Mouse (Mus musculus) cortical plate, adult 2 months (tissue): ENCODE measurements around the gene Map4k2. TPM values are rescaled to one million over a fixed set of nuclear protein-coding genes. Genes with fewer than 3 reads are reported as not detected.
A peak's percentile ranks its signal among the peaks of the same experiment; 100 is the strongest.

Experiments used
- H3K27ac ChIP-seq: fragments of 200-500 bp; 2 replicates; pipeline ENCODE4 v1.5.1; 2012; ENCODE audit warnings: low read length, control low read depth, inconsistent platforms; ENCODE audit not compliant: insufficient read depth
- H3K4me1 ChIP-seq: fragments of 200-500 bp; 2 replicates; pipeline ENCODE4 v1.6.1; 2011; ENCODE audit warnings: low read length; ENCODE audit not compliant: control insufficient read depth, insufficient read depth
- H3K4me3 ChIP-seq: fragments of 200-500 bp; 2 replicates; pipeline ENCODE4 v1.5.1; 2011; ENCODE audit warnings: mild to moderate bottlenecking, low read length, control low read depth; ENCODE audit not compliant: insufficient read depth
- CTCF ChIP-seq: fragments of 200-500 bp; IDR thresholded peaks from 2 replicates; pipeline ENCODE4 v1.5.1; 2011; ENCODE audit warnings: mild to moderate bottlenecking, control low read depth, low read length; ENCODE audit not compliant: insufficient read depth; ENCODE audit errors: extremely low read depth
- POLR2A ChIP-seq: fragments of 200-500 bp; IDR thresholded peaks from 2 replicates; pipeline ENCODE4 v1.6.1; 2011; ENCODE audit warnings: mild to moderate bottlenecking, low read length, control low read depth; ENCODE audit not compliant: insufficient read depth; ENCODE audit errors: extremely low read depth
- polyA plus RNA-seq: library from polyadenylated mRNA; depleted of rRNA; stranded (reverse); fragments of >200 nt; gene quantifications from 2 replicates; pipeline ENCODE4 v1.2.3, GENCODE M21; 2012

Gene Map4k2
- polyA plus RNA-seq, 1 experiment = 237 TPM

DNA sequence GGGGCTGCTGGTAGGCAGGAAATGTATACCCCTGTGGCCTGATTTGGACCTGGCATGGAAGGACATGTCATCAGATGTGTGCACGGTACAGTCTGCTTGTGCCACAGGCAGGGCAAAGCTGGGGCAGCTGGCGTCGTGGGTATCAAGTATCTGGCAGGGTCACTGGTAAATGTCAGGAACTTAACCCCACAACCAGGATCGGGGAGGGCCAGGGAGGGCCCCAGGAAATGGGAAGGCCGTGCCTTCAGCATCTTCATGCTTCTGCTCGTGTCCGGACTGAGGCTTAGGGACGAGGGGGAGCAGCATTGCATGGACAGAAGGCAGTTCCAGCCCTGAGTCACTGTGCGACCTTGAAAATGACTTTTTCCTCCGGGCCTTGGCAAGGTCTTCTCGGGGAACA is 44.0 kb downstream of the Map4k2 start:
- TF ChIP-seq CTCF = no peak
- TF ChIP-seq POLR2A = no peak
- Histone ChIP-seq H3K4me1 (no peaks in the 10 kb centered on the region), H3K4me3 (no peak overlapping the region), H3K27ac (no peak overlapping the region)

DNA sequence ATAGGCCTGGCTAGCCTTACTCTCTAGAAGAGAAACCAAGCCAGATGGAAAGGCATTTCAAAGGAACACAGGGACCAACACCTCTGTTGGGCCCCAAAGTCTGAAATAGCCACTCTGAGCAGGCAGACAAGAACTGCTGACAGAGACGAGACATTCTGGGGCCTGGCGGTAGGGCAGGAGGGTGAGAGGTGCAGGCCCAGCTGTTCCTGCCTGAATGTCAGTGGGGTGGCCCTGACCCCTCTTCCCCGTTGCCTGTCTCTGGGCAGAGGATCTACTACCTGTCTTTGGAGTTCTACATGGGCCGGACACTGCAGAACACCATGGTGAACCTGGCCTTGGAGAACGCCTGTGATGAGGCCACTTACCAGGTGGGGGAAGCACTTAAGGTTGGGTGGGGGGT is 44.5 kb downstream of the Map4k2 start:
- Histone ChIP-seq H3K4me3 (no peak overlapping the region), H3K27ac (no peak overlapping the region), H3K4me1 (no peaks in the 10 kb centered on the region)
- TF ChIP-seq CTCF (no peak), POLR2A (no peak)

DNA sequence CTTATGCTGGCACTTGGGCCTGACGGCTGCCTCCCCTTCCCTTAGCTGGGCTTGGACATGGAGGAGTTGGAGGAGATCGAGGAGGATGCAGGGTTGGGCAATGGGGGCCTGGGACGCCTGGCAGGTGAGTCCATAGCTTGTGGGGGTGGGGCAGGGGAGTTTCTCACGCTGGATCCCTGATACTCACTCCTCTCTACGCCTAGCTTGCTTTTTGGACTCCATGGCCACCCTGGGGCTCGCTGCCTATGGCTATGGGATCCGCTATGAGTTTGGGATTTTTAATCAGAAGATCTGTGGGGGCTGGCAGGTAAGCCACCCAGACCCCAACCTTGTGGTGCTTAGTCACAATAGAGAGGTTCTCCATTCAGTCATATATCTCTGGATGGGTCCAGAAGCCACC is 44.9 kb downstream of the Map4k2 start:
- Histone ChIP-seq H3K4me1 (no peaks in the 10 kb centered on the region), H3K27ac (no peak overlapping the region), H3K4me3 (no peak overlapping the region)
- no peak for TF ChIP-seq POLR2A
- no peak for TF ChIP-seq CTCF

DNA sequence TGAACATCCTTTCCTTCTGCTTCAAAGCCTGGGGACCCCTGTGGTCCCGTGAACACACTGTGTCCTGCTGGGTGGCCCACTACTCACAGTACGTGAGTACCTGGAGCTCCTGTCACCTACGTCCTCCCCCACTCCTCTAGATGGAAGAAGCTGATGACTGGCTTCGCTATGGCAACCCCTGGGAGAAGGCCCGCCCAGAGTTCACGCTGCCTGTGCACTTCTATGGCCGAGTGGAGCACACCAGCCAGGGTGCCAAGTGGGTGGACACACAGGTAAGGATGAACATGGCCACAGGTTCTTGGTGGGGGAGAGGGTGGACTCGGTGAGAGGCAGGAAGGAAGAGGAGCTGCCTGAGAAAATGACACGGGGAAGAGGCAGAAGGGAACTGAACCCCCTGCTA is 45.3 kb downstream of the Map4k2 start:
- Histone ChIP-seq H3K4me1 (no peaks in the 10 kb centered on the region), H3K27ac (no peak overlapping the region), H3K4me3 (no peak overlapping the region)
- no peak for TF ChIP-seq POLR2A
- TF ChIP-seq CTCF = no peak

DNA sequence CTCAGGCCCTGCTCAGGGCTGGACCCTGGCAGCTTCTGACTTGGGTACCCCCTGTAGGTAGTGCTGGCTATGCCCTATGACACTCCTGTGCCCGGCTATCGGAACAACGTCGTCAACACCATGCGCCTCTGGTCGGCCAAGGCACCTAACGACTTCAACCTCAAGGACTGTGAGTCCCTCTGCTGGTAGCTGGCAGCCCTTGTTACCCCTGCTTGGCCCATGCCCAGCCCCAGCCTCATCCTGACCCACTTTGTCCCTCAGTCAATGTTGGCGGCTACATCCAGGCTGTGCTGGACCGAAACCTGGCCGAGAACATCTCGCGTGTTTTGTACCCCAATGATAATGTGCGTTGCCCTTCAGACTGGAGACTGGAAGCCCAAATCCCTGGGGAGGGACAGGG is 47.1 kb downstream of the Map4k2 start:
- Histone ChIP-seq H3K27ac (no peak overlapping the region), H3K4me3 (no peak overlapping the region), H3K4me1 (no peaks in the 10 kb centered on the region)
- TF ChIP-seq CTCF (no peak), POLR2A (no peak)

GRCm38 (mm10) chr19:6389803-6390202 is 48.9 kb downstream of the Map4k2 start:
- H3K4me3 ChIP-seq = peak overlapping the region; percentile 35
- H3K4me1 ChIP-seq = no peaks in the 10 kb centered on the region
- no peak for TF ChIP-seq CTCF
- no peak for TF ChIP-seq POLR2A
- H3K27ac ChIP-seq = no peak overlapping the region

DNA sequence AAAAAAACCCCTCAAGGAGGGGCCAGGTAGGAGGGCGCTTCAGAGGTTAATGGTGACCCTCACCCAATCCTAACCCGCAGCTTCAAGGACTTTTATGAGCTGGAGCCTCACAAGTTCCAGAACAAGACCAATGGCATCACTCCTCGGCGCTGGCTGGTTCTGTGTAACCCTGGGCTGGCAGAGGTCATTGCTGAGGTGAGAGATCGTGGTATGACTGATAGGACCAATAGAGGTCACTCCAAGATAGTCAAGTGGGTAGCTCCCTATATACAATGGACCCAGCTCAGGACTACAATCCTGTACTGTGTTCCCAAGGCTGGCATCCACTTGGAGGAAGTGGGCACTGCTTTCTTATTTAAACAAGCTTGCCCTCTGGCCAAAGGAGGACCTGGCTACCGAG is 49.3 kb downstream of the Map4k2 start:
- H3K4me3 ChIP-seq = no peak overlapping the region
- H3K27ac ChIP-seq = no peak overlapping the region
- no peak for TF ChIP-seq CTCF
- no peak for TF ChIP-seq POLR2A
- H3K4me1 ChIP-seq = no peaks in the 10 kb centered on the region

- H3K4me1 ChIP-seq = no peaks in the 10 kb centered on the region
- no peak overlapping the region for H3K4me3 ChIP-seq
- TF ChIP-seq CTCF = peak; percentile 24; the same call in 1 of the 2 replicates
- no peak for TF ChIP-seq POLR2A
- no peak overlapping the region for H3K27ac ChIP-seq
Measured at GRCm38 (mm10) chr19:6392743-6393393, 51.9 kb downstream of the Map4k2 start.

DNA sequence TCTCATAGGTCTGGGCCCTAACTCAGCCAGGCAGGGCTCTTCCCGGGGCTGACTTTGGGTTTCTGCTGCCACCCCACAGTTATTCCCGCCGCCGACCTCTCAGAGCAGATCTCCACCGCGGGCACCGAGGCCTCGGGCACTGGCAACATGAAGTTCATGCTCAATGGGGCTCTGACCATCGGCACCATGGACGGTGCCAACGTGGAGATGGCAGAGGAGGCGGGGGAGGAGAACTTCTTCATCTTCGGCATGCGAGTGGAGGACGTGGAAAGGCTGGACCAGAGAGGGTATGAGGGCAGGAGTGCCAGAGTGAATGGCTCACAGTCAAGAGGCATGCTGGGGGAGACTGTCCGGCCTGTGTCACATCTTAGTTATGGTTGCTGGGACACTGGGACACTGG is 52.7 kb downstream of the Map4k2 start:
- TF ChIP-seq POLR2A (no peak), CTCF (no peak)
- no peaks in the 10 kb centered on the region for H3K4me1 ChIP-seq
- H3K27ac ChIP-seq = no peak overlapping the region
- no peak overlapping the region for H3K4me3 ChIP-seq

GRCm38 (mm10) chr19:6396237-6396636 is 55.3 kb downstream of the Map4k2 start:
- no peak for TF ChIP-seq CTCF
- TF ChIP-seq POLR2A = no peak
- Histone ChIP-seq H3K27ac (no peak overlapping the region), H3K4me3 (no peak overlapping the region), H3K4me1 (no peaks in the 10 kb centered on the region; the same call in 1 of the 2 replicates)
